Mouse (Mus musculus): ENCODE data around the gene Pola2. TPM values are rescaled to one million over a fixed set of nuclear protein-coding genes. Genes with fewer than 3 reads are reported as not detected.

The Pola2 gene
- polyA plus RNA-seq, 1 experiment from 2014 or later = 49.6 TPM

GRCm38 (mm10) chr19:5991467-5991866 lies 27.5 kb upstream of the Pola2 start:
- Histone ChIP-seq H3K4me1 (ENCODE audit: control insufficient read depth, insufficient read depth, low read length) (peaks cover 27% of the 10 kb centered on the region), H3K27me3 (ENCODE audit: control insufficient read depth, insufficient read depth, low read length) (no peaks in the 10 kb centered on the region), H3K9ac (ENCODE audit: low read length) (no peak overlapping the region), H3K9me3 (replicated peaks; ENCODE audit: control insufficient read depth, low read length) (no peaks in the 10 kb centered on the region), H3K36me3 (ENCODE audit: control insufficient read depth, insufficient read depth, low read length) (no peaks in the 10 kb centered on the region), H3K4me3 (replicated peaks; ENCODE audit: low read length) (no peak overlapping the region), H3K27ac (ENCODE audit: low read length) (no peak overlapping the region), H3K4me2 (ENCODE audit: low read depth, low read length) (no peak overlapping the region)
- 82% methylated on average over 7 of the region's 7 CpGs for WGBS
- no peak for ATAC-seq (ENCODE audit: insufficient read depth, low FRiP score)

- Histone ChIP-seq H3K27ac (ENCODE audit: low read length) (no peak overlapping the region), H3K4me3 (replicated peaks; ENCODE audit: low read length) (no peak overlapping the region), H3K9me3 (replicated peaks; ENCODE audit: control insufficient read depth, low read length) (no peaks in the 10 kb centered on the region), H3K27me3 (ENCODE audit: control insufficient read depth, insufficient read depth, low read length) (no peaks in the 10 kb centered on the region), H3K36me3 (ENCODE audit: control insufficient read depth, insufficient read depth, low read length) (no peaks in the 10 kb centered on the region), H3K4me1 (ENCODE audit: control insufficient read depth, insufficient read depth, low read length) (peaks cover 27% of the 10 kb centered on the region), H3K9ac (ENCODE audit: low read length) (no peak overlapping the region), H3K4me2 (ENCODE audit: low read depth, low read length) (no peak overlapping the region)
- ATAC-seq (ENCODE audit: insufficient read depth, low FRiP score) = no peak
- 54% methylated on average over 1 of the region's 1 CpGs for WGBS
Measured at GRCm38 (mm10) chr19:5990921-5991320, 26.9 kb upstream of the Pola2 start.

- H3K9ac ChIP-seq (ENCODE audit: low read length) = no peak overlapping the region
- H3K27ac ChIP-seq (ENCODE audit: low read length) = peak overlapping the region; percentile 57; the same call in 1 of the 2 replicates
- peaks cover 27% of the 10 kb centered on the region for H3K4me1 ChIP-seq (ENCODE audit: control insufficient read depth, insufficient read depth, low read length)
- ATAC-seq (ENCODE audit: insufficient read depth, low FRiP score) = peak; percentile 34; the same call in 1 of the 2 replicates
- H3K4me2 ChIP-seq (ENCODE audit: low read depth, low read length) = no peak overlapping the region
- H3K36me3 ChIP-seq (ENCODE audit: control insufficient read depth, insufficient read depth, low read length) = no peaks in the 10 kb centered on the region
- 74% methylated on average over 12 of the region's 12 CpGs for WGBS
- H3K4me3 ChIP-seq (replicated peaks; ENCODE audit: low read length) = no peak overlapping the region
- no peaks in the 10 kb centered on the region for H3K9me3 ChIP-seq (replicated peaks; ENCODE audit: control insufficient read depth, low read length)
- no peaks in the 10 kb centered on the region for H3K27me3 ChIP-seq (ENCODE audit: control insufficient read depth, insufficient read depth, low read length)
Measured at GRCm38 (mm10) chr19:5990033-5990432, 26.0 kb upstream of the Pola2 start.

- no peak for ATAC-seq (ENCODE audit: insufficient read depth, low FRiP score)
- H3K27ac ChIP-seq (ENCODE audit: low read length) = peak overlapping the region; percentile 57; the same call in 1 of the 2 replicates
- 43% methylated on average over 6 of the region's 6 CpGs for WGBS
- no peaks in the 10 kb centered on the region for H3K9me3 ChIP-seq (replicated peaks; ENCODE audit: control insufficient read depth, low read length)
- peaks cover 27% of the 10 kb centered on the region for H3K4me1 ChIP-seq (ENCODE audit: control insufficient read depth, insufficient read depth, low read length)
- no peak overlapping the region for H3K9ac ChIP-seq (ENCODE audit: low read length)
- no peak overlapping the region for H3K4me2 ChIP-seq (ENCODE audit: low read depth, low read length)
- no peaks in the 10 kb centered on the region for H3K27me3 ChIP-seq (ENCODE audit: control insufficient read depth, insufficient read depth, low read length)
- H3K36me3 ChIP-seq (ENCODE audit: control insufficient read depth, insufficient read depth, low read length) = no peaks in the 10 kb centered on the region
- no peak overlapping the region for H3K4me3 ChIP-seq (replicated peaks; ENCODE audit: low read length)
Measured at GRCm38 (mm10) chr19:5989585-5989984, 25.6 kb upstream of the Pola2 start.

- Histone ChIP-seq H3K4me3 (replicated peaks; ENCODE audit: low read length) (no peak overlapping the region), H3K9ac (ENCODE audit: low read length) (peak overlapping the region; percentile 65), H3K9me3 (replicated peaks; ENCODE audit: control insufficient read depth, low read length) (no peaks in the 10 kb centered on the region), H3K36me3 (ENCODE audit: control insufficient read depth, insufficient read depth, low read length) (no peaks in the 10 kb centered on the region), H3K4me2 (ENCODE audit: low read depth, low read length) (peak overlapping the region; percentile 32; the same call in 1 of the 2 replicates), H3K4me1 (ENCODE audit: control insufficient read depth, insufficient read depth, low read length) (peaks cover 27% of the 10 kb centered on the region), H3K27ac (ENCODE audit: low read length) (peak overlapping the region; percentile 64), H3K27me3 (ENCODE audit: control insufficient read depth, insufficient read depth, low read length) (no peaks in the 10 kb centered on the region)
- WGBS = 9% methylated on average over 13 of the region's 13 CpGs
- ATAC-seq (ENCODE audit: insufficient read depth, low FRiP score) = peak; percentile 64; the same call in 1 of the 2 replicates
Measured at GRCm38 (mm10) chr19:5988815-5989452, 24.9 kb upstream of the Pola2 start.

- Histone ChIP-seq H3K9ac (ENCODE audit: low read length) (peak overlapping the region; percentile 65), H3K27ac (ENCODE audit: low read length) (peak overlapping the region; percentile 64), H3K9me3 (replicated peaks; ENCODE audit: control insufficient read depth, low read length) (no peaks in the 10 kb centered on the region), H3K4me2 (ENCODE audit: low read depth, low read length) (no peak overlapping the region; the same call in 1 of the 2 replicates), H3K4me3 (replicated peaks; ENCODE audit: low read length) (no peak overlapping the region), H3K36me3 (ENCODE audit: control insufficient read depth, insufficient read depth, low read length) (no peaks in the 10 kb centered on the region), H3K4me1 (ENCODE audit: control insufficient read depth, insufficient read depth, low read length) (peaks cover 27% of the 10 kb centered on the region), H3K27me3 (ENCODE audit: control insufficient read depth, insufficient read depth, low read length) (no peaks in the 10 kb centered on the region)
- no peak for ATAC-seq (ENCODE audit: insufficient read depth, low FRiP score)
- WGBS = 42% methylated on average over 5 of the region's 5 CpGs
Measured at GRCm38 (mm10) chr19:5988027-5988814, 24.2 kb upstream of the Pola2 start.

- Histone ChIP-seq H3K4me2 (ENCODE audit: low read depth, low read length) (no peak within 1 kb of the TSS), H3K9ac (ENCODE audit: low read length) (no peak within 1 kb of the TSS), H3K4me3 (replicated peaks; ENCODE audit: low read length) (no peak within 1 kb of the TSS), H3K27me3 (ENCODE audit: control insufficient read depth, insufficient read depth, low read length) (no peaks in the 10 kb centered on the region), H3K36me3 (ENCODE audit: control insufficient read depth, insufficient read depth, low read length) (no peaks in the 10 kb centered on the region), H3K4me1 (ENCODE audit: control insufficient read depth, insufficient read depth, low read length) (peaks cover 27% of the 10 kb centered on the region), H3K27ac (ENCODE audit: low read length) (no peak within 1 kb of the TSS), H3K9me3 (replicated peaks; ENCODE audit: control insufficient read depth, low read length) (no peaks in the 10 kb centered on the region)
- no peak for ATAC-seq (ENCODE audit: insufficient read depth, low FRiP score)
- WGBS = 43% methylated on average over 4 of the region's 4 CpGs
Measured at GRCm38 (mm10) chr19:5986043-5986442, 22.0 kb upstream of the Pola2 start, which contains the start of gene Slc22a20. Gene Slc22a20, minus strand, starts transcription at chr19:5986143.

- H3K36me3 ChIP-seq (ENCODE audit: control insufficient read depth, insufficient read depth, low read length) = no peaks in the 10 kb centered on the region
- no peak overlapping the region for H3K9ac ChIP-seq (ENCODE audit: low read length)
- no peak overlapping the region for H3K27ac ChIP-seq (ENCODE audit: low read length)
- no peaks in the 10 kb centered on the region for H3K4me1 ChIP-seq (ENCODE audit: control insufficient read depth, insufficient read depth, low read length)
- no peak overlapping the region for H3K4me3 ChIP-seq (replicated peaks; ENCODE audit: low read length)
- no peaks in the 10 kb centered on the region for H3K27me3 ChIP-seq (ENCODE audit: control insufficient read depth, insufficient read depth, low read length)
- ATAC-seq (ENCODE audit: insufficient read depth, low FRiP score) = no peak
- 81% methylated on average over 9 of the region's 9 CpGs for WGBS
- no peak overlapping the region for H3K4me2 ChIP-seq (ENCODE audit: low read depth, low read length)
- no peaks in the 10 kb centered on the region for H3K9me3 ChIP-seq (replicated peaks; ENCODE audit: control insufficient read depth, low read length)
Measured at GRCm38 (mm10) chr19:5980477-5980876, 16.5 kb upstream of the Pola2 start.

- Histone ChIP-seq H3K27ac (ENCODE audit: low read length) (no peak overlapping the region), H3K9ac (ENCODE audit: low read length) (no peak overlapping the region), H3K4me3 (replicated peaks; ENCODE audit: low read length) (no peak overlapping the region), H3K4me2 (ENCODE audit: low read depth, low read length) (no peak overlapping the region), H3K27me3 (ENCODE audit: control insufficient read depth, insufficient read depth, low read length) (no peaks in the 10 kb centered on the region), H3K9me3 (replicated peaks; ENCODE audit: control insufficient read depth, low read length) (no peaks in the 10 kb centered on the region), H3K4me1 (ENCODE audit: control insufficient read depth, insufficient read depth, low read length) (no peaks in the 10 kb centered on the region), H3K36me3 (ENCODE audit: control insufficient read depth, insufficient read depth, low read length) (no peaks in the 10 kb centered on the region)
- ATAC-seq (ENCODE audit: insufficient read depth, low FRiP score) = no peak
- 70% methylated on average over 3 of the region's 3 CpGs for WGBS
Measured at GRCm38 (mm10) chr19:5977717-5978116, 13.7 kb upstream of the Pola2 start.
